Mouse (Mus musculus): ENCODE data around the gene Cdk14. TPM values are rescaled to one million over a fixed set of nuclear protein-coding genes. Genes with fewer than 3 reads are reported as not detected.

Gene Cdk14
- polyA plus RNA-seq, 1 experiment from 2014 or later = 13.8 TPM

DNA sequence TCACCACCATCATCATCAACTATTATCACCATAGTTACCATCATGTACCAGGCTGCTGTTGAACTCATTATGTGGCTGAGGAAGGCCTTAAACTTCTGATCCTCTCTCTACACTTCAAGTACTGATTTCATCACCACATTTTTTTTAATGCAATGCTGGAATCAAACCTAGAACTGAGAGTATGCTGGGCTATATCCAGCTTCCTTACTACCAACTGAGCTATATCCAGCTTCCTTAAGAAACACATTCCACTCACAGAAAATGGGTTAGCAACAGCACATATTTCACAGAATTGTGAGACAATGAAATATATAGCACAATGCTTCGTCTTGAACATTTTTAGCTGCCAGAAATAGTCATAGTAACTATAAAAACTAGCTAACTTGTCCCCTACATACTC lies 446.7 kb downstream of the Cdk14 start:
- Histone ChIP-seq H3K27me3 (no peaks in the 10 kb centered on the region), H3K9ac (no peak overlapping the region), H3K36me3 (no peaks in the 10 kb centered on the region), H3K9me3 (replicated peaks) (no peaks in the 10 kb centered on the region), H3K4me2 (no peak overlapping the region), H3K4me1 (no peaks in the 10 kb centered on the region), H3K27ac (no peak overlapping the region), H3K4me3 (replicated peaks) (no peak overlapping the region)
- WGBS = 85% methylated on average over 1 of the region's 1 CpGs
- ATAC-seq (replicated peaks; ENCODE audit: low FRiP score) = no peak

DNA sequence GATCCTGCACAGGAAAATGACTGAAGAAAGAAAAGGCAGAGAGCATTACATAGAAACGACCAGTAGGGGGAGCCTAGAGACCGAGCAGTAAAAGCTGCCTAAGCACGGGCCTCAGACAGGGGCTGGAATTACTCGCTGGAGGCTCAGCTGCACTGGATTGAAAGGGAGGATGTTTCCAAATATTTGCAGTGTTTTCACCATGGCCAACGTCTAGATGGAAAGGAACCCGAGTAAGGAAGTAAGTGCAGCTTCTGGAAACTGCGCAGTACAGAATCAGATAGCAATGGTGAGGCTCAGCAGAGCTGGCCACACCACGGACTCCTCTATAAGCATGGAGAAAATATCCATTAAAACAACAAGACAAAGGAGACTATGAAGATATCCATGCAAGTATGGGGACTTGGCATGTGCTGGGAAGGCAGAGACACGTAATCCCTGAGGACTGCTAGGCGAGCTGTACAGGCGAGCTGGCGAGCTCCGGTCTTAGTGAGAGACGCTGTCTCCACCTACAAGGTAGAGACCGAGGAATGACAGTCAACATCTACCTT lies 458.0 kb downstream of the Cdk14 start:
- no peaks in the 10 kb centered on the region for H3K27me3 ChIP-seq
- 0 out of 2 replicates have a peak, but pooled peaks cover 3% of the 10 kb centered on the region for H3K4me1 ChIP-seq
- H3K4me2 ChIP-seq = no peak overlapping the region
- no peaks in the 10 kb centered on the region for H3K36me3 ChIP-seq
- H3K4me3 ChIP-seq (replicated peaks) = no peak overlapping the region
- peak; percentile 75 for ATAC-seq (replicated peaks; ENCODE audit: low FRiP score)
- H3K27ac ChIP-seq = no peak overlapping the region
- 55% methylated on average over 15 of the region's 15 CpGs for WGBS
- H3K9me3 ChIP-seq (replicated peaks) = no peaks in the 10 kb centered on the region
- H3K9ac ChIP-seq = no peak overlapping the region

DNA sequence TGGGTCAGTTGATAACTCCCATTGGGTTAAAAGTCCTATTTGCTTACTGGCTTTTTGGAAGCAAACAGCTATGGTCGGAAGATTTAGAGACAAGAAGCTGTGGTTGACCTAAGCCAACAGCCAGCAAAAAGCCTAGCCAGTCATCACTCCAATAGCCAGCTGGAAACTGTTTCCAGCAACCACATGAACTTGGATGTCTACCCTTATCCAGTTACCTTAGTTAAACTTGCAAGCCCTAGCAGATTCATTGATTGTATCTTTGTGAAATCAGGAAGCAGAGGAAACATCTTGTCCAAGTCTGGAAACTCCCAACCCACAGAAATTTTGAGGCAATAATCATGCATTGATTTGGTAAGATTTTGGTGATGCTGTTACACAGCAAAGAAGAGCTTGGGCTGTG lies 458.5 kb downstream of the Cdk14 start:
- no peaks in the 10 kb centered on the region for H3K36me3 ChIP-seq
- H3K4me3 ChIP-seq (replicated peaks) = no peak overlapping the region
- H3K27ac ChIP-seq = no peak overlapping the region
- H3K4me2 ChIP-seq = no peak overlapping the region
- H3K9me3 ChIP-seq (replicated peaks) = no peaks in the 10 kb centered on the region
- 98% methylated on average over 1 of the region's 1 CpGs for WGBS
- no peak for ATAC-seq (replicated peaks; ENCODE audit: low FRiP score)
- H3K4me1 ChIP-seq = 0 out of 2 replicates have a peak, but pooled peaks cover 3% of the 10 kb centered on the region
- H3K9ac ChIP-seq = no peak overlapping the region
- no peaks in the 10 kb centered on the region for H3K27me3 ChIP-seq

DNA sequence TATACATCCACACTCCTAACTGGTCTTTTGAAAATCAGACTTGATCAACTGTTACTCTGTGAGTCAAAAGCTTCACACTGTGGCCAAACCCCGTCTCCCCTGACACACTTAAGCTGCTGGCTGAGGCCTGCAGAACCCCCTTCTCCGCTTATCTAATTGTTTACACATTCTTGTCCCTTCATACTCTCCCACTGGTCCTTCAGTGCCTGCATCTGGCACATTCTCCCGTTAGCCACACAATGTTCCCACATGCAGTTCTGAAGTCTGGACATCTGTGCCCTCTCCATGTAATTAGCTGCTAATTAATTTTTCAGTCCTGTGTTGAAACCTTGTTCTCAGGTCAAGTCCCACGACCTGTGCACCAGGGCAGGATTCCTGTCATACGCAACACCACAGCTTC lies 460.7 kb downstream of the Cdk14 start:
- Histone ChIP-seq H3K4me1 (0 out of 2 replicates have a peak, but pooled peaks cover 3% of the 10 kb centered on the region), H3K27ac (no peak overlapping the region), H3K4me2 (no peak overlapping the region), H3K27me3 (no peaks in the 10 kb centered on the region), H3K4me3 (replicated peaks) (no peak overlapping the region), H3K9me3 (replicated peaks) (no peaks in the 10 kb centered on the region), H3K36me3 (no peaks in the 10 kb centered on the region), H3K9ac (no peak overlapping the region)
- no peak for ATAC-seq (replicated peaks; ENCODE audit: low FRiP score)
- WGBS = 48% methylated on average over 5 of the region's 5 CpGs

DNA sequence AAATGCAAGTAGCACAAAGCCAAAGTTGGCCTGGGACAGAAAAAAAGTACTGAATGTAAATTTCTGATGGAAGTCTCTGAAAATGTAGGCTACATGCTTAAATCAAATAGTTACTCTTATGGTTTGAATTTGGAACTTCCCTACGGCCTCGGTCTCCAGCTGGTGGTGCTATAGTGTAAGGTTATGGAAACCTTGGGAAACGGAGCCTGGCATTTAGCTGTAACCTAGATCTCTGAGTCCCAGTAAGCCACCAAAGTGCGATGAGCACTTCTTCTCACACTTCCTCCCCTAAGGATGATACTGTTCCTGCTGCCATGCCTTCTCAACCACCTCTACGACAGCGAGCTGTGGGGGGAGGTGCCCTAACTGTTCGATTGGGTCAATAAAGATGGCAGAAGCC lies 464.1 kb downstream of the Cdk14 start:
- H3K27ac ChIP-seq = no peak overlapping the region
- no peaks in the 10 kb centered on the region for H3K4me1 ChIP-seq
- no peaks in the 10 kb centered on the region for H3K36me3 ChIP-seq
- no peak overlapping the region for H3K4me2 ChIP-seq
- H3K27me3 ChIP-seq = no peaks in the 10 kb centered on the region
- WGBS = 81% methylated on average over 7 of the region's 7 CpGs
- H3K4me3 ChIP-seq (replicated peaks) = no peak overlapping the region
- ATAC-seq (replicated peaks; ENCODE audit: low FRiP score) = no peak
- H3K9me3 ChIP-seq (replicated peaks) = no peaks in the 10 kb centered on the region
- no peak overlapping the region for H3K9ac ChIP-seq

DNA sequence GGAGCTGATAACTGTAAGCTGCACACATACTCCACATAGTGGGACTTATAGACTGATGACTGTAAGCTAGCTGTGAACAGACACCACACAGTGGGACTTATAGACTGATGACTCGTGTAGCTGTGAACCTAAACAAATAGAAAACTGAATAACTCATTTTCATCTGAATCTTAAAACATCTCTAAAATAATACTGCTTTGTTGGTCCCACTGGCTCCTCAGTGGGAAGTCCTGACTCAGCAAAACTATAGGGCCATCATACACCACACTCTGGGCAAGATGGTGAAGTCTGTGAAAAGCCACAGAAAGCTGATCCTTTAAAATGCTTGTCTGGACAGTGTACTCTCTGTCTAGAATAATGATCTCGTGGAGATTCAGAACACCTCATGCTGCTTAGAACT lies 464.7 kb downstream of the Cdk14 start:
- 78% methylated on average over 2 of the region's 2 CpGs for WGBS
- ATAC-seq (replicated peaks; ENCODE audit: low FRiP score) = no peak
- no peak overlapping the region for H3K27ac ChIP-seq
- no peaks in the 10 kb centered on the region for H3K27me3 ChIP-seq
- no peaks in the 10 kb centered on the region for H3K9me3 ChIP-seq (replicated peaks)
- no peaks in the 10 kb centered on the region for H3K4me1 ChIP-seq
- H3K9ac ChIP-seq = no peak overlapping the region
- no peak overlapping the region for H3K4me3 ChIP-seq (replicated peaks)
- no peaks in the 10 kb centered on the region for H3K36me3 ChIP-seq
- no peak overlapping the region for H3K4me2 ChIP-seq

DNA sequence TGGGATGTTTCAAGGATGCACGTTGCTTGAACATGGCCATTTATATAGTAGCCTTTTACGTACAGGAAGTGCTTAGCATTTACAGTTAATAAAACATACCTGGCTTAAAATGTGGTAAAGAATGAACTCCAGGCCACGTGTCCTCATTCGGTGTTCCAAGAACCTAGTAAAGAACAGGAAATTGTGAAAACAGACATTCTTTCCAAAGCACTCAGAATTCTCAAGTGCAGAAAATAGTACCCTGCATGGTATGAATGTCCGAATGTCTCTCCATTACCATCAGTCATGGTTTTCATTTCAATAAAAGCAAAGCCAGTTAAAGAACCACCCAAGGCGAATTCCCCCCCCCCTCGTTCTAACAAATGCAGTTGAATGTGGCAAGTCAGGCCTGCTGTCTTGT lies 470.7 kb downstream of the Cdk14 start:
- H3K4me3 ChIP-seq (replicated peaks) = no peak overlapping the region
- H3K27me3 ChIP-seq = no peaks in the 10 kb centered on the region
- H3K27ac ChIP-seq = no peak overlapping the region
- no peaks in the 10 kb centered on the region for H3K4me1 ChIP-seq
- H3K4me2 ChIP-seq = no peak overlapping the region
- no peak overlapping the region for H3K9ac ChIP-seq
- no peaks in the 10 kb centered on the region for H3K9me3 ChIP-seq (replicated peaks)
- ATAC-seq (replicated peaks; ENCODE audit: low FRiP score) = no peak
- H3K36me3 ChIP-seq = no peaks in the 10 kb centered on the region
- WGBS = 76% methylated on average over 7 of the region's 7 CpGs

DNA sequence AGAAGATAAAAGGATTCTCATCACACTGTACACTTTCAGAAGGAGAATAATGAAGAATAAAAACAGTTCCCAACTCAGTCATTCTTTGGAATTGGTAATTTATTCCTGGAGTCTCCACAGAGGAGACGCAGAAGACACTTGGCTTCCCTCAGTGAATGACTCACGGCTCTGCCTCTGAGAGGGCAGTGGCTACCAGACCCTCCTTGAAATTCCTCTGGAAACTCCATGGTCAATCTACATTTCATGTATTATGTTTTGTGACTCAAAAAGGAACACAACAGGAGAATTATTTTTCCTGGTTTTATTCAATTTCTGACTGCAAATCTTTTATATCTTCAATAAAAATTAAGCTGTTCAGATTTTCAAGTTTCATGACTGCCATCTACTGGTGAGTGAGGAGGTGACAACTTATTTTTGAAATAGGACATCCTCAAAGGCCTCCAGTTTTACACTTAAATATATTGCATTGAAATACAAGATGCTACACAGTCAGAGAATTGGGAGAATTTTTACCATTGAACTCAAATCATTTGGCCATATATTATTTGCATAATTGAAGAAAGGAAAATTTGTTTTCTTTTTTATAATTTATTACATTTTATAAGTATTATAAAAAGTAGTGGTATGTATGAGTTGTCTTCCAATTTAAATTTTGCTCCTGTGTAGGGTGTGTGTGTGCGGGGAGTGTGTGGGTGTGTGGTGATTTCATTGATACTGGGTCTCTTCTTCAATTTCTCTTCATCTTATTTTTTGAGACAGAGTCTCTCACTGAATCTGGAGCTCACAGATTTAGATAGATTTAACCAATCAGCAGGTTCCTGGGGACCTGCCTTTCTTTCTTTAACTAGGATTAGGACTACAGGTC lies 471.8 kb downstream of the Cdk14 start:
- WGBS = 64% methylated on average over 3 of the region's 3 CpGs
- Histone ChIP-seq H3K4me2 (no peak overlapping the region), H3K4me3 (replicated peaks) (no peak overlapping the region), H3K9ac (no peak overlapping the region), H3K27ac (no peak overlapping the region), H3K4me1 (no peaks in the 10 kb centered on the region), H3K36me3 (no peaks in the 10 kb centered on the region), H3K9me3 (replicated peaks) (no peaks in the 10 kb centered on the region), H3K27me3 (no peaks in the 10 kb centered on the region)
- no peak for ATAC-seq (replicated peaks; ENCODE audit: low FRiP score)

DNA sequence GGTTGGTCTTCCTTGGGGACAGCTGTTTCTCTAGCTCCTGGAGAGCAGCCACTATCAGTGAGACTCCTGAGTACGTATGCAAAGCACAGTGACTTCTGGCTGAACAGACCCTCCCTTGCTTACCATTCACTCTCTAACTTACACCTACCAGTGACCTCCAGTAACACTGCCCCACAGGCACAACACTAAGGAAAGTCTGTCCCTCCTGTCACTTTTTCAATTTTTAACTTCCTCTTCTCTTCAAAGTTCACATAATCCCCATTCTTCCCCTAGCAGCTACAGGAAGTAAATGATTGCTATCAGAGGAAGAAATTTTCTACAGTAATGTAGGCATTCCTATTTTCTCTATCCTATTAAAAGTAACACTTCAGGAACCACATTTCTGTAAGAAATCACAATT lies 485.0 kb downstream of the Cdk14 start:
- Histone ChIP-seq H3K27ac (0 out of 2 replicates have a peak overlapping the region, but pooled peaks have one; percentile 48), H3K4me1 (no peaks in the 10 kb centered on the region), H3K9ac (no peak overlapping the region), H3K27me3 (no peaks in the 10 kb centered on the region), H3K4me3 (replicated peaks) (no peak overlapping the region), H3K4me2 (no peak overlapping the region), H3K9me3 (replicated peaks) (no peaks in the 10 kb centered on the region), H3K36me3 (no peaks in the 10 kb centered on the region)
- no peak for ATAC-seq (replicated peaks; ENCODE audit: low FRiP score)
- WGBS = 68% methylated on average over 1 of the region's 1 CpGs

DNA sequence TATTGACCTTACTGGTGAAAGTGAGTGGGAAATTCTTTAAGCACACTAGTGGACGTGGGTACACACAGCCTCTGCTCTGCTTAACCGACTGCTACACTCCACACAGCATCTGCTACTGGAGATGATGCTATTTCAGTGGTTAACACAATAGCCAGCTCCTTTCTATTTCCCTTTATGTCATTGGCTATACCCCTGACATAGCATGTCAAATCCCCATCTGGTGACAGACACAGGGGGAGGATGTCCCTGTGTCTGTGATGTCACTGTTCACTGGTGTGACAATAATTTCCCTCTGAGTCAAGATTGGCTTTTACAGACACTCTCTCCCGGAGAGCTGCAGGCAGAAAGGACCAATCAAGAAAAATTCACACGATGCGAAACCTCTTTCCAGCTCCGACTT lies 485.6 kb downstream of the Cdk14 start:
- ATAC-seq (replicated peaks; ENCODE audit: low FRiP score) = no peak
- no peak overlapping the region for H3K4me3 ChIP-seq (replicated peaks)
- H3K4me2 ChIP-seq = no peak overlapping the region
- no peaks in the 10 kb centered on the region for H3K27me3 ChIP-seq
- WGBS = 88% methylated on average over 6 of the region's 6 CpGs
- H3K9me3 ChIP-seq (replicated peaks) = no peaks in the 10 kb centered on the region
- H3K9ac ChIP-seq = no peak overlapping the region
- no peaks in the 10 kb centered on the region for H3K4me1 ChIP-seq
- no peaks in the 10 kb centered on the region for H3K36me3 ChIP-seq
- no peak overlapping the region for H3K27ac ChIP-seq

DNA sequence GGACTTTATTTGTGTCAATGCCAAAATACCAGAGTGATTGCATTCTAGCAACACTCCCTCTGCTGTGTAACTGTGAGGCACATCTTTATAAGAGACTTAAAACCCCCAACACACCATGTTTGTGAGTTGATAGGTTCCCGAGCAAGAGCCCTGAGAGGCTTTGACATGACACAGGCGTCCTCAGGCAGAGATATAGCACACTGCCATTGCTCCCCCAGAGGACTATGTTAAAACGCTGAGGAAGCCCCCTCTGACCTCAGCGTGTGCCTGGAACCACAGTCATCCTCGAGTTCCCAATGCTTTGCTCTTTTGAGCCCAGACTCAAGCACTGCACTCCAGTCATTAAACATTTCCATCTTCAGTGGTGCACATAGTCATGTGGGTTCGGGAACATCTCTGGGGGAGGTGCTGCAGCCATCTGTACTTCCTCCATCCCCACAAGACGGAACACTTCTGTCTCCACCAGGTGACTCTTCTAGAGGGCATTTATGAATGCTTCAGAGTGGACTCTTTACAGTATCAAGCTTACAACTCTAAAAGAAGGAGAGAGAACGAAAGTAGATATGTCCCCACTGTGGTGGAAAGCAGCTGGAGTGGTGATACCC lies 488.5 kb downstream of the Cdk14 start:
- no peak for ATAC-seq (replicated peaks; ENCODE audit: low FRiP score)
- H3K27me3 ChIP-seq = no peaks in the 10 kb centered on the region
- H3K4me1 ChIP-seq = no peaks in the 10 kb centered on the region
- no peaks in the 10 kb centered on the region for H3K36me3 ChIP-seq
- WGBS = 62% methylated on average over 8 of the region's 8 CpGs
- no peak overlapping the region for H3K9ac ChIP-seq
- no peak overlapping the region for H3K4me3 ChIP-seq (replicated peaks)
- no peak overlapping the region for H3K27ac ChIP-seq
- no peak overlapping the region for H3K4me2 ChIP-seq
- H3K9me3 ChIP-seq (replicated peaks) = no peaks in the 10 kb centered on the region

DNA sequence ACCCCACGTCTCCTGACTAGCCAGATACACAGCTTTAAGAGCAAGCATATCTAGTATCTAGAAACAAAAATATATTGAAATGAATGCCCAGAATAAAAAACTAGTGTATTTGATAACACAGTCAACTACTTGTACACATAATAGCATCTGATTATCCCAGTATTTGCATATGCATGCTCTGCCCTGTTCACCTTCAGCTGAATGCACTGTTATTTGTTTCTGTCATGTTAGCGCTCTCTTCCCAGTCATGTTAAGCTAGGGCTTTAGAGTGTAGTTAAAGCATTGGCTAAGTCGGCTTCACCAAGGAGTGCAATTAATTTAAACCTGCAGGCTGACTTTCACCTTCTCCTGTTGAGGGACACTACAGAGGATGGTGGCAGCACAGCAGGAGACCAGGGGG lies 490.5 kb downstream of the Cdk14 start:
- no peak overlapping the region for H3K4me3 ChIP-seq (replicated peaks)
- no peaks in the 10 kb centered on the region for H3K9me3 ChIP-seq (replicated peaks)
- H3K4me2 ChIP-seq = no peak overlapping the region
- H3K27me3 ChIP-seq = no peaks in the 10 kb centered on the region
- WGBS = 81% methylated on average over 3 of the region's 3 CpGs
- H3K36me3 ChIP-seq = no peaks in the 10 kb centered on the region
- no peak for ATAC-seq (replicated peaks; ENCODE audit: low FRiP score)
- H3K9ac ChIP-seq = no peak overlapping the region
- H3K4me1 ChIP-seq = no peaks in the 10 kb centered on the region
- H3K27ac ChIP-seq = no peak overlapping the region
